Mouse (Mus musculus): Measurements from ENCODE around the gene Srrm3. TPM values are rescaled to one million over a fixed set of nuclear protein-coding genes. Genes with fewer than 3 reads are reported as not detected.

The Srrm3 gene
- not detected in 2 replicates for polyA plus RNA-seq (2012)

- TF ChIP-seq GATA1 (IDR thresholded peaks at IDR 0.05; ENCODE audit: low read length) = no peak
These were observed at the start of gene Srrm3 for GRCm38 (mm10) chr5:135806555-135807262. Gene Srrm3 (plus strand): TSS chr5:135806890.

GRCm38 (mm10) chr5:135761881-135762280, 44.8 kb upstream of the Srrm3 start:
- no peak for TF ChIP-seq GATA1 (IDR thresholded peaks at IDR 0.05; ENCODE audit: low read length)

- no peak for TF ChIP-seq GATA1 (IDR thresholded peaks at IDR 0.05; ENCODE audit: low read length)
These were observed 43.2 kb upstream of the Srrm3 start for GRCm38 (mm10) chr5:135763526-135763925.

- TF ChIP-seq GATA1 (IDR thresholded peaks at IDR 0.05; ENCODE audit: low read length) = no peak
These were observed 41.7 kb upstream of the Srrm3 start for GRCm38 (mm10) chr5:135764971-135765370.

- no peak for TF ChIP-seq GATA1 (IDR thresholded peaks at IDR 0.05; ENCODE audit: low read length)
These were observed 34.2 kb upstream of the Srrm3 start for GRCm38 (mm10) chr5:135772519-135772918.

GRCm38 (mm10) chr5:135776546-135776945, 30.1 kb upstream of the Srrm3 start:
- TF ChIP-seq GATA1 (IDR thresholded peaks at IDR 0.05; ENCODE audit: low read length) = no peak

GRCm38 (mm10) chr5:135777796-135778470, 28.8 kb upstream of the Srrm3 start, which contains the start of gene Styxl1:
Gene Styxl1 (minus strand): TSS chr5:135778385.
- no peak for TF ChIP-seq GATA1 (IDR thresholded peaks at IDR 0.05; ENCODE audit: low read length)

GRCm38 (mm10) chr5:135778471-135779445, 27.9 kb upstream of the Srrm3 start, which contains the start of gene Mdh2:
Gene Mdh2 (plus strand): TSS chr5:135778480.
- TF ChIP-seq GATA1 (IDR thresholded peaks at IDR 0.05; ENCODE audit: low read length) = no peak

GRCm38 (mm10) chr5:135780331-135780730, 26.4 kb upstream of the Srrm3 start:
- no peak for TF ChIP-seq GATA1 (IDR thresholded peaks at IDR 0.05; ENCODE audit: low read length)

GRCm38 (mm10) chr5:135782901-135783300, 23.8 kb upstream of the Srrm3 start:
- no peak for TF ChIP-seq GATA1 (IDR thresholded peaks at IDR 0.05; ENCODE audit: low read length)

- no peak for TF ChIP-seq GATA1 (IDR thresholded peaks at IDR 0.05; ENCODE audit: low read length)
These were observed 12.5 kb upstream of the Srrm3 start for GRCm38 (mm10) chr5:135793996-135794858.

GRCm38 (mm10) chr5:135794859-135795181, 11.9 kb upstream of the Srrm3 start:
- TF ChIP-seq GATA1 (IDR thresholded peaks at IDR 0.05; ENCODE audit: low read length) = no peak

GRCm38 (mm10) chr5:135799746-135800145, 6.9 kb upstream of the Srrm3 start:
- TF ChIP-seq GATA1 (IDR thresholded peaks at IDR 0.05; ENCODE audit: low read length) = no peak

- TF ChIP-seq GATA1 (IDR thresholded peaks at IDR 0.05; ENCODE audit: low read length) = no peak
These were observed 5.8 kb upstream of the Srrm3 start for GRCm38 (mm10) chr5:135800927-135801326.

- TF ChIP-seq GATA1 (IDR thresholded peaks at IDR 0.05; ENCODE audit: low read length) = no peak
These were observed 4.0 kb upstream of the Srrm3 start for GRCm38 (mm10) chr5:135802641-135803040.

Data from G1E-ER4 (cell line).